10 mouse cellular contexts compared by ENCODE assay signal in the genomic region with DNA sequence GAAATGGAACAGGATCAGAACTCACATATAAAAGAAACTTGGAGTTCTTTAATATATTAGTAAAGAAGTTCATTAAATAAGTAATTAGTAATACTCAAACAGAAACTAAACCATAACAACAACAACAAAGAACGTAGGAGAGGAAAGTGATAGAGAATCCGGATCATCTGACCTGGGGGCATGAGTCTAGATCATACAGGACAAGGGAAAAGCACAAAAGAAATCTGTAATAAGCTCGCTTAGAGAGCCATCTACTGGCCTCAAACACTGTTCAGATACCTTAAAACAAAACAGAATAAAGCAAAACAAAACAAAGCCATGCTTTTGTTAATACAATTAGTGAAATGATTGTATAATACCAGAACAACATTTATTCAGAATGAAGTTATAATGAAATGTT. TPM values are rescaled to one million over a fixed set of nuclear protein-coding genes. Genes with fewer than 3 reads are reported as not detected.
DNase-seq lines count a peak whose midpoint lies in the region; ATAC-seq and TF ChIP-seq lines count a peak whose summit lies in the region.
"Had no signal": no experiment of that assay in that cellular context is flagged by ENCODE, and none has a peak within 500 bp of the region (broad histone marks: within the 10 kb centered on the region; RNA-seq: fewer than 3 reads in every experiment).

No protein-coding gene starts in this region.

- H3K27ac ChIP-seq in hindbrain, embryonic 11.5 days (ENCODE audit: low read depth, low read length) = no peak overlapping the region
- no peak overlapping the region for H3K27ac ChIP-seq in hindbrain, embryonic 10.5 days
- no peak overlapping the region for H3K27ac ChIP-seq in hindbrain, postnatal 0 days
- H3K27ac ChIP-seq: stomach, embryonic 15.5 days had no signal

- H3K9me3 ChIP-seq in hindbrain, embryonic 11.5 days (ENCODE audit: control insufficient read depth, low read length) = no peaks in the 10 kb centered on the region
- no peaks in the 10 kb centered on the region for H3K9me3 ChIP-seq in hindbrain, embryonic 10.5 days
- H3K9me3 ChIP-seq in hindbrain, postnatal 0 days (ENCODE audit: low read length) = no peaks in the 10 kb centered on the region
- H3K9me3 ChIP-seq: stomach, embryonic 15.5 days had no signal

- H3K4me3 ChIP-seq in hindbrain, embryonic 11.5 days (ENCODE audit: low read depth, low read length) = no peak overlapping the region
- H3K4me3 ChIP-seq in hindbrain, embryonic 10.5 days = no peak overlapping the region
- no peak overlapping the region for H3K4me3 ChIP-seq in hindbrain, postnatal 0 days (ENCODE audit: low read length)
- H3K4me3 ChIP-seq: stomach, embryonic 15.5 days had no signal

- DNase-seq in hindbrain, embryonic 11.5 days (ENCODE audit: low spot score) = no peak
- DNase-seq in hindbrain, embryonic 10.5 days (ENCODE audit: low spot score) = no peak
- DNase-seq in 3T3-L1 (ENCODE audit: low read depth, low spot score) (peak; percentile 35), NIH3T3 (ENCODE audit: low read depth) (peak; percentile 20)
- peak; percentile 71 for DNase-seq in hindbrain, postnatal 0 days (ENCODE audit: low spot score)
- no peak for DNase-seq in testis, postnatal 14 days (ENCODE audit: low spot score)
- no peak for DNase-seq in frontal cortex, postnatal 25 days (ENCODE audit: low spot score in 2 of 2)
- no peak for DNase-seq in urinary bladder, postnatal 14 days (ENCODE audit: low spot score)

- peak; percentile 45; the same call in 1 of the 2 replicates for ATAC-seq in hindbrain, embryonic 11.5 days (ENCODE audit: low FRiP score)
- ATAC-seq in hindbrain, postnatal 0 days = no peak

- H3K4me1 ChIP-seq in hindbrain, embryonic 11.5 days (replicated peaks; ENCODE audit: control insufficient read depth, insufficient read depth, low read length) = no peaks in the 10 kb centered on the region
- H3K4me1 ChIP-seq in hindbrain, embryonic 10.5 days (replicated peaks) = no peaks in the 10 kb centered on the region
- H3K4me1 ChIP-seq in hindbrain, postnatal 0 days (ENCODE audit: insufficient read depth, low read length) = no peaks in the 10 kb centered on the region
- H3K4me1 ChIP-seq: stomach, embryonic 15.5 days had no signal

- H3K4me2 ChIP-seq in hindbrain, embryonic 11.5 days (replicated peaks; ENCODE audit: low read depth, low read length) = no peak overlapping the region
- H3K4me2 ChIP-seq in hindbrain, postnatal 0 days (ENCODE audit: low read depth, low read length) = no peak overlapping the region
- H3K4me2 ChIP-seq: liver, embryonic 11.5 days; stomach, embryonic 15.5 days had no signal

- H3K27me3 ChIP-seq in hindbrain, embryonic 11.5 days (ENCODE audit: control insufficient read depth, insufficient read depth, low read length) = no peaks in the 10 kb centered on the region
- H3K27me3 ChIP-seq in hindbrain, embryonic 10.5 days (ENCODE audit: insufficient read depth, poor library complexity, severe bottlenecking) = no peaks in the 10 kb centered on the region
- no peaks in the 10 kb centered on the region for H3K27me3 ChIP-seq in hindbrain, postnatal 0 days (ENCODE audit: insufficient read depth, low read length)
- H3K27me3 ChIP-seq: stomach, embryonic 15.5 days had no signal

- TF ChIP-seq CTCF in hindbrain, postnatal 0 days (IDR thresholded peaks at IDR 0.05; ENCODE audit: low read depth) = peak; percentile 59

- no peaks in the 10 kb centered on the region for H3K36me3 ChIP-seq in hindbrain, embryonic 11.5 days (ENCODE audit: control insufficient read depth, insufficient read depth, low read length)
- H3K36me3 ChIP-seq in hindbrain, embryonic 10.5 days = peaks cover 8% of the 10 kb centered on the region
- H3K36me3 ChIP-seq in hindbrain, postnatal 0 days (ENCODE audit: insufficient read depth, low read length) = no peaks in the 10 kb centered on the region
- H3K36me3 ChIP-seq: stomach, embryonic 15.5 days had no signal

- no peak overlapping the region for H3K9ac ChIP-seq in hindbrain, embryonic 11.5 days (ENCODE audit: low read depth, low read length)
- no peak overlapping the region for H3K9ac ChIP-seq in hindbrain, postnatal 0 days (replicated peaks; ENCODE audit: low read length)
- H3K9ac ChIP-seq: stomach, embryonic 15.5 days had no signal

- 50% methylated on average over 3 of the region's 3 CpGs for WGBS in hindbrain, embryonic 11.5 days
- WGBS in hindbrain, embryonic 10.5 days = 47% methylated on average over 3 of the region's 3 CpGs
- 21% methylated on average over 3 of the region's 3 CpGs for WGBS in hindbrain, postnatal 0 days

RNA-seq across cellular contexts. Expression of gene Pln, which starts 31.6 kb away (rescaled TPM):
- 1.5 and 1.7 TPM in 2 replicates for polyA plus RNA-seq in hindbrain, embryonic 11.5 days (2014; fragmentation: Nextera tagmentation; extraction: Ambion mirVana)
- 1.3 and 1.8 TPM in 2 replicates for polyA plus RNA-seq in hindbrain, embryonic 10.5 days (2016; fragmentation: Nextera tagmentation; extraction: Ambion mirVana)
- total RNA-seq in hindbrain, postnatal 0 days (2014; rRNA removed) = 1.4 and 2.9 TPM in 2 replicates
- polyA plus RNA-seq in hindbrain, postnatal 0 days (2015; fragmentation: Nextera tagmentation; extraction: Ambion mirVana) = 0.35 and 0.53 TPM in 2 replicates

Comparison
In these comparisons a context has a peak if more than half of its experiments do, and no peak if none do; other contexts are left out.
1. DNase-seq: peak in 3T3-L1 (single experiment), NIH3T3 (single experiment) and hindbrain, postnatal 0 days (single experiment); none in hindbrain, embryonic 11.5 days (single experiment), hindbrain, embryonic 10.5 days (single experiment), testis, postnatal 14 days (single experiment), frontal cortex, postnatal 25 days (0 of 2) and urinary bladder, postnatal 14 days (single experiment).